In genomic region chr8:121125311-121125876, GRCm38 (mm10) we compare ENCODE assay signal across 9 mouse cellular contexts. TPM values are rescaled to one million over a fixed set of nuclear protein-coding genes. Genes with fewer than 3 reads are reported as not detected.
DNase-seq lines count a peak whose midpoint lies in the region; ATAC-seq lines count a peak whose summit lies in the region.
"Had no signal": no experiment of that assay in that cellular context is flagged by ENCODE, and none has a peak within 500 bp of the region (broad histone marks: within the 10 kb centered on the region; RNA-seq: fewer than 3 reads in every experiment).

No protein-coding gene starts in this region.

- H3K27me3 ChIP-seq in forebrain, embryonic 16.5 days (replicated peaks; ENCODE audit: control insufficient read depth, insufficient read depth, low read length), result peaks cover 88% of the 10 kb centered on the region
- H3K27me3 ChIP-seq in megakaryocyte, embryonic 14.5 days (replicated peaks), result peaks cover 99% of the 10 kb centered on the region

- WGBS in forebrain, embryonic 16.5 days, result under 1% methylated on average over 36 of the region's 36 CpGs

- peaks cover 21% of the 10 kb centered on the region for H3K4me1 ChIP-seq in forebrain, embryonic 16.5 days (replicated peaks; ENCODE audit: control insufficient read depth, insufficient read depth, low read length)
- peaks cover 36% of the 10 kb centered on the region for H3K4me1 ChIP-seq in megakaryocyte, embryonic 14.5 days

- H3K36me3 ChIP-seq in forebrain, embryonic 16.5 days (ENCODE audit: control insufficient read depth, insufficient read depth), result no peaks in the 10 kb centered on the region
- H3K36me3 ChIP-seq in megakaryocyte, embryonic 14.5 days (replicated peaks; ENCODE audit: low read length), result no peaks in the 10 kb centered on the region

- peak overlapping the region; percentile 15; the same call in 1 of the 2 replicates for H3K4me3 ChIP-seq in forebrain, embryonic 16.5 days (replicated peaks; ENCODE audit: low read length)
- peak overlapping the region; percentile 67 for H3K4me3 ChIP-seq in megakaryocyte, embryonic 14.5 days (replicated peaks)

- 0 out of 2 replicates have a peak, but pooled peaks cover 2% of the 10 kb centered on the region for H3K9me3 ChIP-seq in forebrain, embryonic 16.5 days (ENCODE audit: control insufficient read depth, low read length)
- no peaks in the 10 kb centered on the region for H3K9me3 ChIP-seq in megakaryocyte, embryonic 14.5 days

- ATAC-seq in forebrain, embryonic 16.5 days, result peak; percentile 62

- peak overlapping the region; percentile 32 for H3K4me2 ChIP-seq in forebrain, embryonic 16.5 days (ENCODE audit: low read length)

- no peak overlapping the region for H3K9ac ChIP-seq in forebrain, embryonic 16.5 days (replicated peaks; ENCODE audit: low read depth, low read length)

- no peak overlapping the region for H3K27ac ChIP-seq in forebrain, embryonic 16.5 days (ENCODE audit: low read length)

- intact Hi-C loops in heart, postnatal 36 days (cut with DNase I), result no loop called here

- peak; percentile 26 for DNase-seq in A20 (ENCODE audit: low read depth, low spot score)
- DNase-seq in adrenal gland, adult 8-10 months, result peak; percentile 71
- DNase-seq in heart, postnatal 36 days, result peak; percentile 79 to 86
- peak; percentile 60 to 73 for DNase-seq in layer of hippocampus, postnatal 10 days (ENCODE audit: low spot score in 2 of 2)
- DNase-seq in right cerebral cortex, postnatal 36 days (ENCODE audit: low spot score in 2 of 2), result peak; percentile 23 to 27
- DNase-seq in cerebellum, adult 11-12 months, result no peak

RNA-seq across cellular contexts. Expression of gene Foxl1, which starts 2.3 kb away (rescaled TPM):
- under 1 TPM; 0.24 to 0.78 (median 0.54) TPM for total RNA-seq in adrenal gland, adult 8-10 months (2022)
- polyA plus RNA-seq in forebrain, embryonic 16.5 days (2015; fragmentation: Nextera tagmentation; extraction: Ambion mirVana), result 0.15 TPM in 1 of 2 replicates, not detected in the other
- under 1 TPM in 1 of 2 experiments, not detected in 1; 0.14 TPM for total RNA-seq in heart, postnatal 36 days (2021)
- under 1 TPM in 1 of 2 experiments, not detected in 1; 0.21 TPM for total RNA-seq in layer of hippocampus, postnatal 10 days (2021)
- not detected in 2 replicates for polyA plus RNA-seq in megakaryocyte, embryonic 14.5 days (2012; ENCODE audit: insufficient read depth, low replicate concordance)
- total RNA-seq: neutrophil, adult 5-6 weeks had no signal

RNA-seq across cellular contexts. Expression of gene Foxc2, which starts 9.4 kb away (rescaled TPM):
- 1 to 10 TPM; 3.9 to 5.9 (median 5.1) TPM for total RNA-seq in adrenal gland, adult 8-10 months (2022)
- polyA plus RNA-seq in forebrain, embryonic 16.5 days (2015; fragmentation: Nextera tagmentation; extraction: Ambion mirVana), result 1.7 and 2.5 TPM in 2 replicates
- 1 to 10 TPM; 1.9 to 2.4 TPM for total RNA-seq in heart, postnatal 36 days (2021)
- total RNA-seq in layer of hippocampus, postnatal 10 days (2021), result 1 to 10 TPM; 1.5 to 2.5 TPM
- 0.06 and 1.0 TPM in 2 replicates for polyA plus RNA-seq in megakaryocyte, embryonic 14.5 days (2012; ENCODE audit: insufficient read depth, low replicate concordance)
- total RNA-seq: neutrophil, adult 5-6 weeks had no signal

RNA-seq across cellular contexts. Expression of gene Mthfsd, which starts 17.2 kb away (rescaled TPM):
- 10 to 100 TPM; 35.0 to 59.1 (median 47.1) TPM for total RNA-seq in adrenal gland, adult 8-10 months (2022)
- polyA plus RNA-seq in forebrain, embryonic 16.5 days (2015; fragmentation: Nextera tagmentation; extraction: Ambion mirVana), result 51.8 and 60.0 TPM in 2 replicates
- total RNA-seq in heart, postnatal 36 days (2021), result 10 to 100 TPM; 11.0 to 12.2 TPM
- total RNA-seq in layer of hippocampus, postnatal 10 days (2021), result 10 to 100 TPM; 28.1 to 29.3 TPM
- polyA plus RNA-seq in megakaryocyte, embryonic 14.5 days (2012; ENCODE audit: insufficient read depth, low replicate concordance), result 66.9 and 128 TPM in 2 replicates

RNA-seq across cellular contexts. Expression of gene Foxf1, which starts 41.2 kb away (rescaled TPM):
- total RNA-seq in adrenal gland, adult 8-10 months (2022), result under 1 TPM; 0.17 to 0.46 (median 0.29) TPM
- polyA plus RNA-seq in forebrain, embryonic 16.5 days (2015; fragmentation: Nextera tagmentation; extraction: Ambion mirVana), result 0.91 and 1.1 TPM in 2 replicates
- total RNA-seq in heart, postnatal 36 days (2021), result under 1 TPM; 0.22 to 0.25 TPM
- total RNA-seq in layer of hippocampus, postnatal 10 days (2021), result 1 to 10 TPM; 1.3 to 1.4 TPM
- not detected in 2 replicates for polyA plus RNA-seq in megakaryocyte, embryonic 14.5 days (2012; ENCODE audit: insufficient read depth, low replicate concordance)
- total RNA-seq: neutrophil, adult 5-6 weeks had no signal
